Mouse (Mus musculus) kidney, adult 9 months (tissue): ENCODE measurements around the gene Cxcl12.

ENCODE experiments used
- DNase-seq: peaks from one replicate; pipeline ENCODE4 v3.0.0; 2022

The Cxcl12 gene

DNA sequence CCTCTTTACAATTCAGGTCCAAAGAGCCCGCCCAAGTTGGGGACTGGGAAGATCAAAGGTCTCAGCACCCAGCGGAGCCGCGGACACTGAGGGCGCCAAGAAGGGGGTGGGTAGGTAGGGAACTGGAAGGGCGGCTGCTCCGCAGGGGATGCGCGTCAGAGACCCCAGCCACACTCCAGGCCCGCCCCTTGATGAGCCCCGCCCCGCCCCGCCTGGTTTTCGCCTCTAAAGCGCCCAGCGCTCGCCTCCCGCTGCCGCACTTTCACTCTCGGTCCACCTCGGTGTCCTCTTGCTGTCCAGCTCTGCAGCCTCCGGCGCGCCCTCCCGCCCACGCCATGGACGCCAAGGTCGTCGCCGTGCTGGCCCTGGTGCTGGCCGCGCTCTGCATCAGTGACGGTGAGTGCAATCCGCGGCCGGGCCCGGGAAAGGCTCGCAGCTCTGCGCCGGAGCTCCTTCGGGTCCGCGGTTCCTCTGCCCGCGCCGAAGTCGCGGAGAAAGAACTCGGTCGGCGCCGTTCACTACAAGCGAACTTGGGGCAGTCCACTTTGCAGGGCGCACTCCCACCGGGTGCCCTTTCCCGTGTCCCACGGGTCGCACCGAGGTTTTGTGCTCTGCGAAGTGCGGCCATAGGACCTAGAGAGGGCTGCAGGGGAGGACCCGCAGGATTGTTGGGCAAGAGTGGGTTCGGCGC lies at the start of gene Cxcl12:
TSS of gene Cxcl12 (plus strand) at position 215 of the 691 bp plus-strand sequence.
- DNase-seq: peak; percentile 83

DNA sequence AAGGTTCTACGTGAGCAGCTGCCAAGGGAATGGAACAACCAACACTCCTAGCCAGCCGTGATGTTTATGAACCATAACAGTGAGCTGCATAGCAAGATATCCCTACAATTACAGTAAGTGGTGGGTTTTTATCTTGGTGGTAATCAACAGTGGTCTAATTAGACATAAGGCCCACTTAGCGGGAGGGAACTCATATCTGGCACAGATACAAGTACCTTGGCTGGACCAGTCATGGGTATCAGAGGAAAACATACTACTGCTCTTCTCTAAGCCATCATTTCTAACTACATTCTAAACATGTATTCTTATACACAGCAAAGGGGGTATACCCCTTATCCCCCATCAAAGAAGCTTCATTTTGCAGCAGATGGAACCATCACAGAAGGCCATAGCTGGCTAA lies 46.3 kb upstream of the Cxcl12 start:
- DNase-seq: no peak

DNA sequence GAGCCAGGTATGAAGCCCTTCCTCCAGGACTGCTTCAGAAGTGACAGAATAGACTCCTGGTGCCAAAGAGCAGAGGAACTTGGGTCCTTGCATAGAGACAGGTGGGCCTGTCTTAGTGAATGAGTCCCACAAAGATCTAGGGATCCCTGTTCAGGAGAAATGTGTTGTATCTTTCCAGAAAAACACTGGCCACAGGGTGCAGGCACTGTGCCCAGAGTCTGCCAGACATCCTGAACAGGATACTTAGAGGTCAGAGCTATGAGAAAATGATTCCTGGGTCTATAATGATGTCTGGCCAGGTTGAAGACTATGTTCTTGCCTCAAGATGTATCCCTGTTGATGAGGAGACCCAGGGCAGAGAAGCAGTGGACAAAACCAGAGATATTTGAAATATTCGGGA lies 42.0 kb upstream of the Cxcl12 start:
- no peak for DNase-seq

DNA sequence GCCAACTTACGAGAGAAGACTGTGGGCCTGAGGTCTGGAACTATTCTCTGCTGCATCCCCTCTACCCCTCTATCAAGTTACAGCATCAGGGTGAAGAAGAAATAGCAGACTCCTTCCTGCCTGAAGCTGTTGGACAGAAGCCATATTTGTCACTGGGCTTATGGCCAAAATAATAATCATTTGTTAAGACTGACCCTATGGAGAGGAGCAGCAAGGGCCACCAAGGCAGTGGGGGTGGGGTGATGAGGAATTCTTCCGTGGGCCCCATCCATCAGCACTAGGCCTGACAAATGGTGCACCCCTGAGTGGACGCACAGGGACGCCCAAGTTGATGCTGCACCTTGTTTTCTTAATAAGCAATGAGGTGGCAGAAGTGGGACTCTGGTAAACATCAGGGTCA lies 38.9 kb upstream of the Cxcl12 start:
- DNase-seq: no peak

DNA sequence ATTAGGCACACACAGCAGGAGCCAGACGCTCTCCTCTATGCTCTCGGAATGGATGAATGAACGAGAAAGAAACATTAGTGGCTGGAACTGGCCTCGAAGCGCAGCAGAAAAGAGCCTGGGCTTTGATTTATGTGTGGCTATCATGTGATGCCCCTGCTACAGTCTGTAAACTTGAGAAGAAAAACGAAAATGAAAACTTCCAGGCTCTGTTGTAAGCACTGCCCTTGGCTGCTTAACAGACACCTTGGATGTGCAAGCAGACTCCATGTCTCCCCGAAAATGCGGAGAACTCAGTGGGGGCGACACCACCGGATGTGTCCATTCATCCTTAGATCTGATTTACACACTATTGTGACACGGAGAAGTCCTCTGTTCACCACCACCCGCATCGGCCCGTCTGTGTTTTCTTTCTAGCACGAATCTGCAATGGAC lies 37.6 kb upstream of the Cxcl12 start:
- peak; percentile 21 for DNase-seq

DNA sequence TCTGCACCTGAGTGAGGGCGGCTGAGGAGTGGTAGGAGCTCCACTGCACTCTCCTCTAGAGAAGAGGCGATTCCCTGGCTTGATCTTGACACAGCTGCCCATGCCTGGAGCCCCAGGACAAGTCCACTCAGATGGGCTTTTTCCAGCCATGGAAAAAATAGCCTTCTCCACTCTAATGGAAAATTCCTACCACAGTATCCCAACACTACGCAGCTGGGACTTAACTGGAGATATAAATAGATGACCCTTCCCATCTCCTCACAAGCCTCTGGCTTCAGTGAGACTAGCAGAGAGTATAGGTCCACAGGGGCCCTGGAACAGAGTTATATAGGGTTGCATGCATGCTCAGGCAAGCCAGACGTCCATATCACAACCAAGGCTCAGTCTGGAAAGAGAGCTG lies 33.8 kb upstream of the Cxcl12 start:
- peak; percentile 25 for DNase-seq

DNA sequence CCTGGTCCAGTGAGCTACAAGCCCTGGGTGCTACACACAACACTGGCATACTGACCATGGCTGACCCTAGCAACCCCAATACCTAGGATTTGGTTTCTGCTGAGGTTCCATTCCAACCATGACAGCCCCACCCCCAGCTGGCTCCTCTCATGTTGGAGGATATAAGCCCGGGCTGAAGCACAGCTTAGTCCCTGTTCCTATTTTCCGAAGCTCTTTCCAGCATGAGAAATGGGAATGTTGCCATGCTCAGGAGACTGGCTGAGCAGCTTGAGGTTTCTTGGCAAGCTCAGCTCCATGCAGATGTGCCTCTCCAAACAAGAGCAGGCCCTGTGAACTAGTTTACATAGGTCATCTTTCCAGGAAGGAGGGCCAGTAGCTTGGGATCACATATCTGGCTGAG lies 30.6 kb upstream of the Cxcl12 start:
- no peak for DNase-seq

DNA sequence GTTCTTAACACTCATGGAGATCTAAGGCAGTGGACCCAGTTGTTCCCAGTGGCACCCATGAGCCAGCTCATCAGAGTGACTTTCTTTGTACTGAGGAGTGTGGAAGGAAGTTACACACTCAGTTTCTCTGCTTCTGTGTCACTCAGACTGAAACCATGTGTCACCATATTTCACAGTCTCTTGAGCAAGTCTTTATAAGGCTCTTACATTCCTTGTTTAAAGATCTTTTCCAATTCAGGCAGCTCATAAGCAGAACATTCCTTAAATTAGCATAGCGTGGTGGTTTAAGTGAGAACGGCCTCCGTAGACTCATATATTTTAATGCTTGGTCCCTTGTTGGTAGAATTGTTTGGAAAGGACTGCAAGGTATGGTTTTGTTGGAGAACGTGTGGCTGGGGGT lies 27.4 kb upstream of the Cxcl12 start:
- DNase-seq: no peak

DNA sequence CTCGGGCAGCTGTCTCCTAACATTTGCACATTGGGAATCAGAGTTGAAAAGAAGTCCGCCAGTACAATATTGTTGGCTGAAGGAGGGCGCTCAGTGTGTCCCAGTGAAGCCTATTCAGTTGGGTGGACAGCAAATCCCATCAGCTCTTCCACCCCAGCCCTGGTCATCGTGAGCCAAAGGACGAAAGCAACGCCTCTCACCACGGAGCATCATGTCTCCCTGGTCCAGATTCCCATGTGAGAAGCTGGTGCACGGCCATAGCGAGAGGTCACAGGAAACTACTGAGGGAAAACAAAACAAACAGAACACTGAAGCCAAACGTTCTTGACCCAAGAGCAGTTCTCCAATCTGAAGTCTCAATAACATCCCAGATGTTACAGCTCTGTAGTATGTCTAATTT lies 21.4 kb upstream of the Cxcl12 start:
- DNase-seq: no peak

DNA sequence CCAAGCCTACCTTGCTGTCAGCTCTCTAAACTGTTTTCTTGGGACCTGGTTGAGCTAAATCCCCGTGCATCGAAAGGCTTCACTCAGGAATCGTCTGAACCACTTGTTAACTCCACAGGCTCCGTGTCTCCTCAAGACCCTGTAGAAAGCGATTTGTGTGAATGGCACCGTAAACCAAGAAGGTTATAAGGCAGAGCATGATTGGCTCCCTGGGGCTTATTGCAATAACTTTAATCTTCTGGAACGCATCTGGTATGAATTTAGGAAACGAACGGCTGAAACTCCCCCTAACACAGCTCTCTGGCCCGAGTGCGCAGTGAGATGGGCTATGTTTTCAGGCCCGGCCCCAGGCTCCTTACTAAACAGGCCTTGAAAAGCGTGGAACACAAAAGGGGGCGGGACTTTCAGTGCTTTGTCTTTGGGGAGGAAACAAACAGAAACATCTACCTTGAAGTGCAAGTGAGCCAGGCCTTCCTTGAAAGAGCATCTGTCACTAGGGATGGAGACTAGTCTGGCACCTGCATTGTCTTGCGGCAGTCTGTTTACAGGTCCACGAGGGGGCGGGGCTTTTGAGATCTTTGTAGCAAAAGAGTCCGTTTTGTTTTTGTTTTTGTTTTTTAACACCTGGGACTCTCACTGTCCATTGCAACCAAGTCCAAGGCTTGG lies 16.7 kb upstream of the Cxcl12 start:
- DNase-seq: no peak

DNA sequence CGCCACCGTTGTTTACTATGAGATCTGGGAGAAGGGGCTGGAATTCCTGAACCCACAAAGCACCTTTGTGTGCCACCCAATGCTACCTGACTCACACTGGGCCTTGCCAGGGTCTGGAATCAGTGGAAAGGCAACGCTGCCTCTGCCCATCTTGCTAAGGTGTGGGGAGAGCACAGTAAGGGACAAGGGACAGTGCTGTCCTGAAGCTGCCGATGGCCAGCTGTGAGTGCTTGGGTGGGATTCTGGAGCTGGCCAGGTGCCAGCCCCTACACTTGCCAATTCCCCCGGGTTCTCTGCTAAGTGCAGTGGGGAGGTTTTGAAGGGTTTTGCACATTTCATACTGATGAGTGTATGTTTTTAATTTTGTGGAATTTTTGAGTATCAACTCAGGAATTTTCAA lies 15.3 kb upstream of the Cxcl12 start:
- no peak for DNase-seq

DNA sequence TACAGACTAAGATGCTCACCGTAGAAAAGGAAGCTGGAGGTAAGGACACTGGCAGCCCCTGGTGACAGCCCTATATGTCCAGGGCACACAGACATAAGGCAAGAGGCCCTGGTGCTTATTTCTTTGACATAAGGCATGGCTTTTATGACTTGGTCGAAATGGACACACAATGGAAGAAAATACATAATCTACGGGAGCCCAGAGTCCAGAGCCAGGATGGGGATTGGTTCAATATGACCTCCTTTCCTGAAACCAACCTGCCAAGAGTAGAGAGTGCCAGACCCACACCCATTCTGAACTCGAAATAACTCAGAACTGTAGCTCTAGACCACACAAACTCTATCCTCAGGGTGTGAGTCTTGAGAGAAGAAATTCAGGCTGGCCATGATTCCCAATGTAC lies 11.5 kb upstream of the Cxcl12 start:
- DNase-seq: no peak

DNA sequence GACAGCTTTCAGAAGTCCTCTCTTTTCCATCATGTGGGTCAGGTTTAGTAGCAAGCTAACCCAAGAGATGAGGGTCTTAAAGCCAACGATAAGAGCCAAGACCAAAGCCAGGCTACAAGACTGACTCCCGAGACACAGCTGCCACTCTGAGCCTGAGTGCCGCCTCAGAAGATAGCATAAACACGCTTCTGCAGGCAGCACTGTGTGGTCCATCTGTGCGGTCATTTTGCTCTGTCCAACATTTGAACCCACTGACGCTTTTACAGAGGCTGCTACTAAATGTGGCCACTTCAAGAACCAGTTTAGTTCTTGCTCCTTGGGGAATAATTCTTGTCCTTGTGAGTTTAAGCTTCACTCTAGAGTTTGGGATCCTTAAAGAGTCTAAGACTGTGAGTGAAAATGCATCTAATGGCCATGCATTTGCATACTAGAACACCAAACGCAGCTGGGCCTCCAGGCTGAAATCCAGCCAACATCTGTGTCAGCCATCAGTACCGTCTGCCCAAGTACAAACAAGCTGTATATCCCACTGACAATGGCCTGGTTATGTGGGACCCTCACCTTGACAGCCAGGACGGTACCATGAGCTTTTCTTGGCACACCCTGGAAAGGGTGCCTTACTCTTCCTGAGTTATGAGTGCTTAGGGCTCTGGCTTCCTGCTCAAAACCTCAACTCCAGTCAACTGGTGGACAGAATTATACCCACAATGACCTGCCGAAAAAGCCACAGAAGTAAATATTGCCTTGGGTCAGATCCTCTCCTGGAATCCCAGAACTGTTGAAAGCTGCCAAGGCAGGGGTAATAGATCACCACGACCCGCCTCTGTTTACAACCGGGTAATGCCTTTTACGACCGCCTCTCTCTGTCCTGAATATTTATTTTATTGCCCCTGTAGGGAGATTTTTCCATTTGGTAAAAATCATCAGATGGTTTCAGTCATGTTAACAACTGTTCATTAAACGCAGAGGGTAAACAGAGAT lies 8.3 kb upstream of the Cxcl12 start:
- peak; percentile 34 for DNase-seq

DNA sequence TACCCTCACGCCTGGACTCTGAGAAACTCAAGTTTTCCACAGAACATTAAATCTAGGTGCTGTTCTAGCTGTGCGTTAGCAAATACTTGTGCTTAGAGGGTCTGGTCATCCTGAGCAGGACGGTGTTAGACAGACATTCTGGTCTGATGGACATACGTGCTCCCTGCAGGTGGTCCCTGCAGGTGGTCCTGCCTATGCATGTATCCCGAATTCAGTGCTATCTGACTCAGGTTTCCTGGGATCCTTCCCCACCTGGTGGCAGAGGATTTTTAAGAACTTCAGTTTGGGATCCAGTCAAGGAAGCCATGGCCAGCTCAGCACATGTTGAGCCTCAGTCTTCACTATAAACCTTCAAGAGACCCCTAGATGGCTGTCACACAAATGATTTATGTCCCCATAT lies 4.8 kb upstream of the Cxcl12 start:
- no peak for DNase-seq

DNA sequence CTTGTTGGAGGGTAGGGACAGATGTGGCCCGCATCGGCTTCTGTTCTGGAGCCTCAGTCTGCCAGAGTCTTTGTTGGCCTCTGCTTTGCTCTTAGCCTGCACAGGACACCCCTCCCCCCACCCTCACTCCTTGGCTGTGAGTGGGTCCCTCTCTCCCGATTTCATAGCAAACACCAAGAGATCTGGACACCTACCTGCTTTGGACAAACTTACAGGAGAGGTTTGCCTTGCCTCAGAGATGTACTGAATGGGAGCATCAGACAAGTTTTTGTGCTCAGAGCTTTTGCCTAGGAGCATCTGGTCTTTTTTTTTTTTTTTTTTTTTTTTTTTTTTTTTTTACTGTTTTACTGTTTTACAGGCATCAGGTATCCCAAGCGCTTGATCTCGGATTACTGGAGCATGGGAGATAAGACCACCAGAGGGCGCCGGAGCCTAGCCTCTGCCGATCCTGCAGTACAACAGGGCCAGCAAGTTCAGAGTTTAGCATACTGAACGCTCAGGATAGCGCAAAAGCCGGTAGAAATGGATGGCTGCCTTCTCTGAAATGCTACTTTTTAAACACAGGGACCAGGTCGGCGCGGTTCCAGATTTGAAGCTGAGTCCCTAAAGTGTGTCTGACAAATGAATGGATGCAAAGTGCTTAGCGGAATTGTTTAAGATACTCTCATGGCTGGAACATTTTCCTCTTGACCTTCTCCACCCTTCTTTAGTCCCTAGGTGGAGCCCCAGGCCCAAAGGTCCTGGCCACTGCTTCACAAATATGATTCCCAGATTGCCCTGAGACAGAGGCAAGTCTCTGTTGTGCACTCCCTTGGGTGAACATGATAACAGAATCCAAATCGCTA lies 1.5 kb upstream of the Cxcl12 start:
- peak; percentile 94 for DNase-seq

DNA sequence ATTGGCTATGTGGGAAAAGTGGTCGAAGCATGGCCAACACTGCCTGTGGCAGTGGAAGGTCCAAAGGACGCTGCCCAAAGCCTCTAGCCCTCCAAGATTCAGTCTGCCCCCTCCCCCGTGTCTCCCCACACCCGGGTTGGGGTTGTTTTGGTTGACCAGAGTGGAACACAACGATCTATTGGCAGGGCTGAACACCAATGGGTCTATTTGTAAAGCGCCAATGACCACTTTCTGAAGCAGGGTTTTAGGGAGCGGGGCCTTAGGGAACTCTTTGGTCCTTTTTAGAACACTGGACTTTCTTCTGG lies 957 bp upstream of the Cxcl12 start:
- DNase-seq: no peak

DNA sequence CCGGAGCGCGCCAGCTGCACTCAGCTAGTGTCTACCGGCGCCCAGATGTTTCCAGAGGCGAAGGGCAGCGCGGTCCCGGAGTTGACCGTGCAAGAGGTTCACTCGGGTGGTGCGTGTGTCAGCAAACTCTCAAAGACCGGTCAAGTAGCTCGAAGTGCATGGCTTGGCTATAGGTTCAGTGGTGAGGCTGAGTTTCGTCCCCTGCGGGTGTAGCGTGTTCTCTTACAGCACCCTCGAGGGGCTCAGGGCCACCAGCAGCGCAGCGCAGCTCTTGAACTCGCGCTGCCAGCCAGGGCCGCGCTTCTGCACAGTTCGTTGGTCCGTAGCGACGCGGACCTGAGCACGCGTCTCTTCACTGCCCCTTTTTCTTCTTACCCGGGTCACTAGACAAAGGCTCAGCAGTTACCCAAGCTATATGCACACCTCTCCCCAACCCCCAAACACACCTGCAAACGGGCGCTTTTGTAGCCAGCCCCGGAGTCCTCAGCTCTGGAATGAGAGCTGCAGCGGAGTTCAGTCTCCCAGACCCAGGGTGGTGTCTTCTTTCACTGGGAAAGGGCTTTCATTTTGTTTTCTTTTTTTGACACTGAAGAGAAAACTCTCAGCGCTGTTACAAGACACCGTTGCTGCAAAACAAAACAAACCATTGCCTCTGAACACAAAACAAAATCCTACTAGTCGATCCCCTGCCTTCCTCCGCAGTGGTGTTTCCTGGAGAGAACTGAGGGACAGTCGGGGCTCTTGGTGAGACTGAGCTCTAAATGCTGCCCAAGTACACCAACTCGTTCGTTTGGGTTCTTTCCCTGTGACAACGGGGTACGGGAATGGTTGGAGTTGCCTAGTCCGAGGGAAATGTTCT lies 945 bp downstream of the Cxcl12 start:
- peak; percentile 43 for DNase-seq

DNA sequence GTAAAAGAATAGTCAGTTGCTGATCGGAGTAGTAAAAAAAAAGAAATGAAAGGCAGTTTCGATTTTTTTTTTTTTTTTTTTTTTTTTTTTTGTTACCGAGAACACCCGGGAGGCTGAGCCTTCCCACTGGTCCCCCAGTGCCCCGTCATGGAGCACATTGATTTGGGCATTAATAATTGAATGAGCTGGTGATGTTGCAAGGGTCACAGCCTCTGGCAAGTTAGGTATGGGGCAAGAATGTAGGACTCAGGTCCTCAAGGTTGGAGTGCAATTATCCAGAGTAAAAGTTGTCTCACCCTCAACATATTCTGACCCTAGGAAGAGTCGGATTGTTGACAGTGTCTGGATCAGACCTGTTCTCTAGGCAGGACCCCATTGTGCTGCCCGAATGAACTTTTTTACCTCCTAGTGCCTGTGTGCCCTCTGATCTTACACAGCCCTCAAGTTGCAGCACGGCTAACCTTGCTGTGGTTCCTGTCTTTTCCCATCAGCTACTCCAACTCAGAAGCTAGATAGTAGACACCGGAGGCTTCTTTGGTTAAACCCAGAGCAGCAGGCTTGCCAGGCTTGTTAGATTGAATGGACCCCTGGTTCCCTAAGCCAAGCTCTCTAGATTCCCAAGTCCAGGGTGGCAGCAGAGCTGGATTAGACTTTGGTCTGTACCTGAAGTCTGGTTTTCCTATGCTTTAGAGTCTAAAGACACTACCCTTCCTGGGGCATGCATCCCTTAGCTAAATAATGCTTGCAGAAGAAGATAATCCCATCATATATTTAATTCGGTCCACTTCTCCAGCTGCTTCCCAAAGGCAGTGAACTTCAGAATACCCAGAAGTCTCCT lies 1.8 kb downstream of the Cxcl12 start:
- peak; percentile 68 for DNase-seq

DNA sequence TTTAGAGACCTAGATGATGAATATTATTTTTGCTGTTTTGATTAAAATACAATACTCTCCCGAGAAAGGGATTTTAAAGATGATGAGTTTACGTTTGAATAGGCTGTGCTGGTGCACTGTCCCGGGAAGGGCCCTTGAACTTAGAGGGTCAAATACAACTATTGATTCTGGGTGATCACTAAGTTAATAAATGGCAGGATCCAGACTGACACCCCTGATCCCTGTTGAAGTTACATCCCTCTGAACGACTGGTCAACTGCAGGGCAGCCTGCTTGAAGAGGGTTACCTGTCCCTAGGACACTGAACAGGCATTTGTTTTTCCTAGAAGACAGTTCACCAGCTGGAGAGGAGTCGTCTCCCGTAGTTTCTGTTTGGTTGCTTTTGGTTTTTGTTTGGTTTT lies 4.0 kb downstream of the Cxcl12 start:
- DNase-seq: peak; percentile 28

DNA sequence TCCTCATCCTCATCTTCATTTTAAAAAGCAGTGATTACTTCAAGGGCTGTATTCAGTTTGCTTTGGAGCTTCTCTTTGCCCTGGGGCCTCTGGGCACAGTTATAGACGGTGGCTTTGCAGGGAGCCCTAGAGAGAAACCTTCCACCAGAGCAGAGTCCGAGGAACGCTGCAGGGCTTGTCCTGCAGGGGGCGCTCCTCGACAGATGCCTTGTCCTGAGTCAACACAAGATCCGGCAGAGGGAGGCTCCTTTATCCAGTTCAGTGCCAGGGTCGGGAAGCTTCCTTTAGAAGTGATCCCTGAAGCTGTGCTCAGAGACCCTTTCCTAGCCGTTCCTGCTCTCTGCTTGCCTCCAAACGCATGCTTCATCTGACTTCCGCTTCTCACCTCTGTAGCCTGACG lies 5.5 kb downstream of the Cxcl12 start:
- DNase-seq: peak; percentile 85
